Mouse (Mus musculus) E14TG2a.4 (cell line): ENCODE measurements around the gene Pla2g3.

ENCODE experiments used
- CTCF ChIP-seq: conservative IDR thresholded peaks from 2 replicates; pipeline ENCODE4 v1.5.1; 2014; ENCODE audit warnings: low read length
- POU5F1 ChIP-seq: IDR thresholded peaks from 2 replicates; pipeline ENCODE4 v1.6.1; 2014; ENCODE audit warnings: low read length, borderline replicate concordance

- TF ChIP-seq CTCF: no peak
- no peak for TF ChIP-seq POU5F1
Observed at GRCm38 (mm10) chr11:3503755-3504693, 15.9 kb downstream of the Pla2g3 start.
